Mouse (Mus musculus): ENCODE results near the gene Prl3c1. TPM values are rescaled to one million over a fixed set of nuclear protein-coding genes. Genes with fewer than 3 reads are reported as not detected.
"Not testable (repeated sequence)": the region's sequence is repeated elsewhere in the genome, so short reads cannot be mapped to it uniquely, and the experiment has no call there.

The Prl3c1 gene
- not detected in 2 replicates for polyA plus RNA-seq (2016; fragmentation: Nextera tagmentation; extraction: Ambion mirVana)

DNA sequence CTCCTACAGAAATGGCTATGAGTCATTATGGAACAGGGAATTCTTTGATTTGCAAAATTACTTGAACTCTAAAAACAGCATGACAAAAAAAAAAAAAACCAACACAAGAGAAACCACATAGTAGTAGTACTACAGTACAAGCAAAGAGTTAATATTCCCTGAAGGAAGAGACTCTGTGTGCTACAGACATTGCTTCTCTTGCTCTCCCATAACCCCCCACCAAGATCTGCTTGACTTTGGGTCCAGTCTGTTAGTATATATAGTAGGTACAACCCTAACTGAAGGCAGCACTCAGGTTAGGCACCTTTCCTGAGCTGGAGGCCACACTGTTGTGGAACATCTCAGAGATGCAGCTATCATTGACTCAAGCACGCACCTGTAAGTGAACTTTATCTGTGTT lies at the start of gene Prl3c1:
TSS of gene Prl3c1 (plus strand) at position 301 of the 400 bp plus-strand sequence.
- no peak for DNase-seq (ENCODE audit: low spot score)
- 90% methylated on average over 1 of the region's 1 CpGs for WGBS
- Histone ChIP-seq H3K4me1 (replicated peaks) (no peaks in the 10 kb centered on the region), H3K27ac (no peak within 1 kb of the TSS), H3K9me3 (no peaks in the 10 kb centered on the region), H3K27me3 (ENCODE audit: insufficient read depth, poor library complexity, severe bottlenecking) (no peaks in the 10 kb centered on the region), H3K4me3 (no peak within 1 kb of the TSS), H3K36me3 (no peaks in the 10 kb centered on the region)

DNA sequence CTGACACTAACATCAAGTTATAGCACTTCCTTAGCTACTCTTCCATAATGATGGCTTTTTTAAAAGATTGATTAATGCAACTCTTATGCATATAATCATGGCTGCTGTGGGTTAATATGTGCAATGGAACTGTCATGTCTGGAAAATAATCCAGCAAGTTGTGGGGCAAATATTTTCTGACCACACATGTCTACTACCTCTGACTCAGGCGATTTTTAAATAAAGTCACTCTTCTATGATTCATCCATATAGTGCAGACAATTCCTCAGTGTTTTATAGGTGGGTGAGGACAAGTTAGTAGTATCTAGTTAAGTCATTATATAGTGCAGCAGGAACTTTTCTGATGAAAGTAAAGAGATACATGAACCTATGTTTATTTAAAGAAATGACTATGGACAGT lies 48.2 kb upstream of the Prl3c1 start:
- Histone ChIP-seq H3K27me3 (ENCODE audit: insufficient read depth, poor library complexity, severe bottlenecking) (no peaks in the 10 kb centered on the region), H3K36me3 (no peaks in the 10 kb centered on the region), H3K9me3 (no peaks in the 10 kb centered on the region), H3K27ac (no peak overlapping the region), H3K4me3 (no peak overlapping the region), H3K4me1 (replicated peaks) (no peaks in the 10 kb centered on the region)
- WGBS = 68% methylated on average over 1 of the region's 1 CpGs
- no peak for DNase-seq (ENCODE audit: low spot score)

DNA sequence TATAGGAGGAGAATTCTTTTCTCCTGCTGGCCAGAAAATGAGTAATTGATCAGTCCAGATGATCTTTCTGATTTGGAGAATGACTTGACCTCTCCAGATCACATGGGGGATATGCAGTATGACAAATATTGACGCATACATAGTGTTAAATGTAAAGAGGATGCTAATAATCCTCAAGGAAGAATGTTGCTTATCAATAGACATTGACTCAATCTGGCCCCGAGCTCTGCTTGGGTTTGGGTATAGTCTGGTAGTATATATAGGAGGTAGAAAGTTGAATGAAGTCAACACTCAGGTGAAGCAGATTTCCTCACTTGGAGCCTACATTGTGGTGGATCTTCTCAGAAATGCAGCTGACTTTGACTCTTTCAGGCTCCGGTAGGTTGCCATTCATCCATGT lies 40.0 kb upstream of the Prl3c1 start, which contains the start of gene Prl3d3:
TSS of gene Prl3d3 (plus strand) at position 301 of the 400 bp plus-strand sequence.
- 91% methylated on average over 3 of the region's 3 CpGs for WGBS
- H3K27ac ChIP-seq; H3K4me1 ChIP-seq (replicated peaks); DNase-seq (ENCODE audit: low spot score); H3K27me3 ChIP-seq (ENCODE audit: insufficient read depth, poor library complexity, severe bottlenecking); H3K36me3 ChIP-seq; H3K9me3 ChIP-seq; H3K4me3 ChIP-seq: not testable (repeated sequence)

DNA sequence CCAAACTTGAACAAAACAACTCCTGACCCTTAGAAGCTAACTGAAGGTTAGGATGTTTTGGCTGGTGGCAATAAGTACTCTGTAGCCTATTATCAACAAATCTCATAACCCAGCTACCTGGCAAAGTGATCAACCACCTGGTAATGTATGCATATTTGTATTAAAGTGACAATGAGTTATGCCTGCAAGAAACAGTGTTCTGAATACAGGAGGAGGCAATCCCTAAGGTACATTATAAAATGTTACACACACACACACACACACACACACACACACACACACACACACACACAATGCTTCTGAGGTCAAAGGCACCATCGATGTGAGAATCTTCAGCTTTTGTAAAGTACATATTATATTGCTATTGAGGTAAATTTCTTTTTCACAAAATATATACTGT lies 45.1 kb downstream of the Prl3c1 start, which contains the start of gene Prl3b1:
TSS of gene Prl3b1 (plus strand) at position 301 of the 400 bp plus-strand sequence.
- H3K4me1 ChIP-seq (replicated peaks) = no peaks in the 10 kb centered on the region
- H3K27me3 ChIP-seq (ENCODE audit: insufficient read depth, poor library complexity, severe bottlenecking) = no peaks in the 10 kb centered on the region
- H3K27ac ChIP-seq = no peak within 1 kb of the TSS
- no peaks in the 10 kb centered on the region for H3K9me3 ChIP-seq
- H3K36me3 ChIP-seq = no peaks in the 10 kb centered on the region
- no peak within 1 kb of the TSS for H3K4me3 ChIP-seq
- DNase-seq (ENCODE audit: low spot score) = no peak
- WGBS = 100% methylated on average over 1 of the region's 1 CpGs

Other genes with a start within 250 kb of the Prl3c1 start
- not detected in 2 replicates for gene Prl, start 139.1 kb upstream of the Prl3c1 start, polyA plus RNA-seq (2016; fragmentation: Nextera tagmentation; extraction: Ambion mirVana)
- gene Prl3d1, start 102.5 kb upstream of the Prl3c1 start, polyA plus RNA-seq (2016; fragmentation: Nextera tagmentation; extraction: Ambion mirVana) = 0.19 TPM in 1 of 2 replicates, not detected in the other
- gene Prl3d2, start 75.0 kb upstream of the Prl3c1 start, polyA plus RNA-seq (2016; fragmentation: Nextera tagmentation; extraction: Ambion mirVana) = not detected in 2 replicates
- not detected in 2 replicates for gene Prl3d3, start 39.9 kb upstream of the Prl3c1 start, polyA plus RNA-seq (2016; fragmentation: Nextera tagmentation; extraction: Ambion mirVana)
- 1.2 and 2.4 TPM in 2 replicates for gene Prl3b1, start 45.2 kb downstream of the Prl3c1 start, polyA plus RNA-seq (2016; fragmentation: Nextera tagmentation; extraction: Ambion mirVana)
- gene Prl3a1, start 62.8 kb downstream of the Prl3c1 start, polyA plus RNA-seq (2016; fragmentation: Nextera tagmentation; extraction: Ambion mirVana) = not detected in 2 replicates
- not detected in 2 replicates for gene Prl6a1, start 116.0 kb downstream of the Prl3c1 start, polyA plus RNA-seq (2016; fragmentation: Nextera tagmentation; extraction: Ambion mirVana)
- 0.30 TPM in 1 of 2 replicates, not detected in the other for gene Prl8a2, start 149.0 kb downstream of the Prl3c1 start, polyA plus RNA-seq (2016; fragmentation: Nextera tagmentation; extraction: Ambion mirVana)
- gene Prl2b1, start 194.2 kb downstream of the Prl3c1 start, polyA plus RNA-seq (2016; fragmentation: Nextera tagmentation; extraction: Ambion mirVana) = not detected in 2 replicates
- not detected in 2 replicates for gene Prl8a6, start 242.0 kb downstream of the Prl3c1 start, polyA plus RNA-seq (2016; fragmentation: Nextera tagmentation; extraction: Ambion mirVana)